Mouse (Mus musculus): Measurements from ENCODE around the gene Ip6k1.

DNA sequence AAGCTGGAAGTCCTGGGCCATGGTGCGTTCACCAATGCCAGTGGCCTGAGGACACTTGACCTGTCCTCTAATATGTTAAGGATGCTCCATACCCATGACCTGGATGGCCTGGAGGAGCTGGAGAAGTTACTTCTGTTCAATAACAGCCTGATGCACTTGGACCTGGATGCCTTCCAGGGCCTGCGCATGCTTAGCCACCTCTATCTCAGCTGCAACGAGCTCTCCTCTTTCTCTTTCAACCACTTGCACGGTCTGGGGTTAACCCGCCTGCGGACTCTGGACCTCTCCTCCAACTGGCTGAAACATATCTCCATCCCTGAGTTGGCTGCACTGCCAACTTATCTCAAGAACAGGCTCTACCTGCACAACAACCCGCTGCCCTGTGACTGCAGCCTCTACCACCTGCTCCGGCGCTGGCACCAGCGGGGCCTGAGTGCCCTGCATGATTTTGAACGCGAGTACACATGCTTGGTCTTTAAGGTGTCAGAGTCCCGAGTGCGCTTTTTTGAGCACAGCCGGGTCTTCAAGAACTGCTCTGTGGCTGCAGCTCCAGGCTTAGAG, 51.4 kb downstream of the Ip6k1 start:
- TF ChIP-seq CTCF (IDR thresholded peaks at IDR 0.05; ENCODE audit: low read depth) (no peak), EP300 (IDR thresholded peaks at IDR 0.05; ENCODE audit: low read depth) (no peak)
